Comparison of ENCODE assay signal across 9 mouse cellular contexts in genomic region chr5:115435755-115436379, GRCm38 (mm10). TPM values are rescaled to one million over a fixed set of nuclear protein-coding genes. Genes with fewer than 3 reads are reported as not detected.
A peak's percentile ranks its signal among the peaks of the same experiment; 100 is the strongest.
DNase-seq lines count a peak whose midpoint lies in the region; ATAC-seq and TF ChIP-seq lines count a peak whose summit lies in the region.
"Had no signal": no experiment of that assay in that cellular context is flagged by ENCODE, and none has a peak within 500 bp of the region (broad histone marks: within the 10 kb centered on the region; RNA-seq: fewer than 3 reads in every experiment).

No protein-coding gene starts in this region.

- H3K9ac ChIP-seq in lung, embryonic 16.5 days (ENCODE audit: low read length): peak overlapping the region; percentile 80
- peak overlapping the region; percentile 100 for H3K9ac ChIP-seq in forebrain, embryonic 14.5 days (ENCODE audit: low read length)
- H3K9ac ChIP-seq in limb, embryonic 15.5 days: peak overlapping the region; percentile 44
- peak overlapping the region; percentile 80 for H3K9ac ChIP-seq in stomach, embryonic 16.5 days (ENCODE audit: low read length)

- no peak for TF ChIP-seq CTCF in lung, adult 2 months (IDR thresholded peaks at IDR 0.05; ENCODE audit: insufficient read depth, low read length)

- H3K36me3 ChIP-seq in lung, embryonic 16.5 days (ENCODE audit: control insufficient read depth, insufficient read depth, low read length): 0 out of 2 replicates have a peak, but pooled peaks cover 2% of the 10 kb centered on the region
- peaks cover 77% of the 10 kb centered on the region for H3K36me3 ChIP-seq in forebrain, embryonic 14.5 days (ENCODE audit: control insufficient read depth, insufficient read depth, low read length)
- peaks cover 17% of the 10 kb centered on the region for H3K36me3 ChIP-seq in limb, embryonic 15.5 days
- 0 out of 2 replicates have a peak, but pooled peaks cover 3% of the 10 kb centered on the region for H3K36me3 ChIP-seq in stomach, embryonic 16.5 days (ENCODE audit: control insufficient read depth, insufficient read depth, low read length)

- ATAC-seq in lung, embryonic 16.5 days (ENCODE audit: low read depth): no peak
- no peak; the same call in 1 of the 2 replicates for ATAC-seq in forebrain, embryonic 14.5 days
- ATAC-seq in limb, embryonic 15.5 days (ENCODE audit: insufficient number of reproducible peaks, low FRiP score, low TSS enrichment, low read depth): no peak; the same call in 1 of the 2 replicates
- ATAC-seq in stomach, embryonic 16.5 days (ENCODE audit: insufficient read depth, low FRiP score): no peak

- 32% methylated on average over 8 of the region's 8 CpGs for WGBS in lung, embryonic 16.5 days
- WGBS in lung, adult 2 months: 46% methylated on average over 8 of the region's 8 CpGs
- 0% methylated on average over 8 of the region's 8 CpGs for WGBS in forebrain, embryonic 14.5 days
- WGBS in limb, embryonic 15.5 days: 20% methylated on average over 8 of the region's 8 CpGs
- 28% methylated on average over 8 of the region's 8 CpGs for WGBS in stomach, embryonic 16.5 days

- peak overlapping the region; percentile 78 for H3K27ac ChIP-seq in lung, embryonic 16.5 days (ENCODE audit: low read length)
- peak overlapping the region; percentile 100 for H3K27ac ChIP-seq in forebrain, embryonic 14.5 days (ENCODE audit: low read depth, low read length)
- H3K27ac ChIP-seq in limb, embryonic 15.5 days: peak overlapping the region; percentile 84
- H3K27ac ChIP-seq in stomach, embryonic 16.5 days (ENCODE audit: low read length): peak overlapping the region; percentile 93

- no peak for TF ChIP-seq POLR2A in lung, adult 2 months (IDR thresholded peaks at IDR 0.05; ENCODE audit: borderline replicate concordance, extremely low read depth, low read depth, low read length)

- DNase-seq in lung, adult 2 months: no peak
- no peak for DNase-seq in forebrain, embryonic 14.5 days (ENCODE audit: low spot score)
- DNase-seq in adipocyte (ENCODE audit: low spot score): no peak
- no peak for DNase-seq in layer of hippocampus, postnatal 14 days (ENCODE audit: low spot score in 2 of 2)
- DNase-seq: spleen, adult 18-20 months had no signal

- H3K4me2 ChIP-seq in lung, embryonic 16.5 days (ENCODE audit: low read depth, low read length): peak overlapping the region; percentile 83
- peak overlapping the region; percentile 94 for H3K4me2 ChIP-seq in forebrain, embryonic 14.5 days (ENCODE audit: low read length)
- H3K4me2 ChIP-seq in limb, embryonic 15.5 days: peak overlapping the region; percentile 64
- H3K4me2 ChIP-seq in stomach, embryonic 16.5 days (ENCODE audit: low read depth, low read length): peak overlapping the region; percentile 73

- H3K4me1 ChIP-seq in lung, embryonic 16.5 days (replicated peaks; ENCODE audit: control insufficient read depth, insufficient read depth, low read length): peaks cover 24% of the 10 kb centered on the region
- no peaks in the 10 kb centered on the region for H3K4me1 ChIP-seq in lung, adult 2 months (ENCODE audit: control insufficient read depth, insufficient read depth, low read length)
- peaks cover 65% of the 10 kb centered on the region for H3K4me1 ChIP-seq in forebrain, embryonic 14.5 days (ENCODE audit: control insufficient read depth, insufficient read depth, low read length)
- peaks cover 59% of the 10 kb centered on the region for H3K4me1 ChIP-seq in limb, embryonic 15.5 days
- H3K4me1 ChIP-seq in stomach, embryonic 16.5 days (ENCODE audit: control insufficient read depth, insufficient read depth, low read length): peaks cover 43% of the 10 kb centered on the region

- no peaks in the 10 kb centered on the region for H3K27me3 ChIP-seq in lung, embryonic 16.5 days (ENCODE audit: control insufficient read depth, insufficient read depth, low read depth, low read length)
- no peaks in the 10 kb centered on the region for H3K27me3 ChIP-seq in forebrain, embryonic 14.5 days (replicated peaks; ENCODE audit: control insufficient read depth, insufficient read depth, low read length)
- no peaks in the 10 kb centered on the region for H3K27me3 ChIP-seq in limb, embryonic 15.5 days
- no peaks in the 10 kb centered on the region for H3K27me3 ChIP-seq in stomach, embryonic 16.5 days (ENCODE audit: control insufficient read depth, insufficient read depth, low read length)

- peak overlapping the region; percentile 52 for H3K4me3 ChIP-seq in lung, embryonic 16.5 days (ENCODE audit: low read length)
- H3K4me3 ChIP-seq in lung, adult 2 months (replicated peaks; ENCODE audit: extremely low read depth, low read depth, low read length): no peak overlapping the region
- H3K4me3 ChIP-seq in forebrain, embryonic 14.5 days (ENCODE audit: low read depth, low read length): peak overlapping the region; percentile 99
- H3K4me3 ChIP-seq in limb, embryonic 15.5 days: peak overlapping the region; percentile 36
- peak overlapping the region; percentile 46 for H3K4me3 ChIP-seq in stomach, embryonic 16.5 days (replicated peaks; ENCODE audit: low read length)

- no peaks in the 10 kb centered on the region for H3K9me3 ChIP-seq in lung, embryonic 16.5 days (ENCODE audit: control insufficient read depth, low read length)
- H3K9me3 ChIP-seq in forebrain, embryonic 14.5 days (replicated peaks; ENCODE audit: control insufficient read depth, low read length): no peaks in the 10 kb centered on the region
- H3K9me3 ChIP-seq in limb, embryonic 15.5 days: no peaks in the 10 kb centered on the region
- H3K9me3 ChIP-seq in stomach, embryonic 16.5 days (replicated peaks; ENCODE audit: control insufficient read depth, low read length): no peaks in the 10 kb centered on the region

RNA-seq across cellular contexts. Expression of gene Msi1, which starts 6.5 kb away (rescaled TPM):
- polyA plus RNA-seq in lung, embryonic 16.5 days (2015; fragmentation: Nextera tagmentation; extraction: Ambion mirVana): 3.9 and 6.0 TPM in 2 replicates
- 0.91 and 1.9 TPM in 2 replicates for polyA plus RNA-seq in lung, adult 2 months (2012; rRNA removed)
- polyA plus RNA-seq in forebrain, embryonic 14.5 days (2014; fragmentation: Nextera tagmentation; extraction: Ambion mirVana): 63.3 and 69.4 TPM in 2 replicates
- polyA plus RNA-seq in limb, embryonic 15.5 days (2015; fragmentation: Nextera tagmentation; extraction: Ambion mirVana): 8.2 and 8.4 TPM in 2 replicates
- polyA plus RNA-seq in stomach, embryonic 16.5 days (2015; fragmentation: Nextera tagmentation; extraction: Ambion mirVana): 3.5 and 4.9 TPM in 2 replicates
- total RNA-seq in layer of hippocampus, postnatal 14 days (2021): 10 to 100 TPM; 70.6 to 71.8 TPM

RNA-seq across cellular contexts. Expression of gene Pla2g1b, which starts 30.2 kb away (rescaled TPM):
- polyA plus RNA-seq in lung, embryonic 16.5 days (2015; fragmentation: Nextera tagmentation; extraction: Ambion mirVana): 9.7 and 9.8 TPM in 2 replicates
- 38.0 and 46.8 TPM in 2 replicates for polyA plus RNA-seq in lung, adult 2 months (2012; rRNA removed)
- polyA plus RNA-seq in forebrain, embryonic 14.5 days (2014; fragmentation: Nextera tagmentation; extraction: Ambion mirVana): not detected in 2 replicates
- not detected in 2 replicates for polyA plus RNA-seq in limb, embryonic 15.5 days (2015; fragmentation: Nextera tagmentation; extraction: Ambion mirVana)
- polyA plus RNA-seq in stomach, embryonic 16.5 days (2015; fragmentation: Nextera tagmentation; extraction: Ambion mirVana): 16.6 and 20.5 TPM in 2 replicates
- total RNA-seq in layer of hippocampus, postnatal 14 days (2021): not detected
- total RNA-seq: left cerebral cortex, postnatal 36 days had no signal

RNA-seq across cellular contexts. Expression of gene Sirt4, which starts 48.7 kb away (rescaled TPM):
- polyA plus RNA-seq in lung, embryonic 16.5 days (2015; fragmentation: Nextera tagmentation; extraction: Ambion mirVana): 28.1 and 31.4 TPM in 2 replicates
- 36.5 and 38.3 TPM in 2 replicates for polyA plus RNA-seq in lung, adult 2 months (2012; rRNA removed)
- polyA plus RNA-seq in forebrain, embryonic 14.5 days (2014; fragmentation: Nextera tagmentation; extraction: Ambion mirVana): 19.5 and 24.3 TPM in 2 replicates
- polyA plus RNA-seq in limb, embryonic 15.5 days (2015; fragmentation: Nextera tagmentation; extraction: Ambion mirVana): 24.9 and 26.5 TPM in 2 replicates
- 24.4 and 28.0 TPM in 2 replicates for polyA plus RNA-seq in stomach, embryonic 16.5 days (2015; fragmentation: Nextera tagmentation; extraction: Ambion mirVana)
- total RNA-seq in layer of hippocampus, postnatal 14 days (2021): 10 to 100 TPM; 25.8 to 28.3 TPM

Comparison
In these comparisons a context has a peak if more than half of its experiments do, and no peak if none do; other contexts are left out.
1. H3K9ac ChIP-seq: peak in every context shown above with its lines; median percentile 100 in forebrain, embryonic 14.5 days; 80 in lung, embryonic 16.5 days; 80 in stomach, embryonic 16.5 days; 44 in limb, embryonic 15.5 days.
2. RNA of gene Pla2g1b, which starts 30.2 kb away (polyA plus RNA-seq): 38.0 to 46.8 TPM in lung, adult 2 months, 16.6 to 20.5 TPM in stomach, embryonic 16.5 days and 9.7 to 9.8 TPM in lung, embryonic 16.5 days; not detected in forebrain, embryonic 14.5 days and not detected in limb, embryonic 15.5 days; every median in the first group is over 10 times any median in the second.
3. Peak in every context shown above with its lines, with median percentiles within 50 percentile points of each other: H3K27ac ChIP-seq and H3K4me2 ChIP-seq.